Mouse (Mus musculus) brain, embryonic 14.5 days (tissue): Measurements from ENCODE around the gene Ptbp1.

ENCODE experiments used
- CTCF ChIP-seq: fragments of 200-500 bp; IDR thresholded peaks from 2 replicates; pipeline ENCODE4 v1.5.1; 2012; ENCODE audit warnings: inconsistent platforms, mild to moderate bottlenecking, moderate library complexity, borderline replicate concordance; ENCODE audit not compliant: insufficient read depth, insufficient read length; ENCODE audit errors: extremely low read depth
- POLR2A ChIP-seq: fragments of 200-500 bp; IDR thresholded peaks from 2 replicates; pipeline ENCODE4 v1.6.1; 2012; ENCODE audit warnings: mild to moderate bottlenecking, inconsistent platforms, borderline replicate concordance; ENCODE audit not compliant: poor library complexity, insufficient read depth, insufficient read length, severe bottlenecking; ENCODE audit errors: extremely low read depth

GRCm38 (mm10) chr10:79840644-79841551 lies 13.3 kb upstream of the Ptbp1 start:
- TF ChIP-seq CTCF (no peak), POLR2A (0 out of 2 replicates have a peak, but pooled peaks have one; percentile 10)
